Mouse (Mus musculus): ENCODE measurements at regions not wholly inside any gene's neighbourhood (a gene's known extent, or its start where the extent isn't known, plus 50 kb on each side); places are given as distances from the start of the nearest gene placed in this dataset.

GRCm38 (mm10) chrX:145758406-145758805 is 253.4 kb upstream of the Amot start:
- peak in 1 of 2 experiments; percentile 2 for DNase-seq (ENCODE audit: low spot score in 2 of 2)

- no peak for DNase-seq (ENCODE audit: low spot score in 2 of 2)
Measured at GRCm38 (mm10) chrX:145753427-145753826, 248.4 kb upstream of the Amot start.
